Mouse (Mus musculus): Measurements from ENCODE around the gene Qrfp.

Gene Qrfp

DNA sequence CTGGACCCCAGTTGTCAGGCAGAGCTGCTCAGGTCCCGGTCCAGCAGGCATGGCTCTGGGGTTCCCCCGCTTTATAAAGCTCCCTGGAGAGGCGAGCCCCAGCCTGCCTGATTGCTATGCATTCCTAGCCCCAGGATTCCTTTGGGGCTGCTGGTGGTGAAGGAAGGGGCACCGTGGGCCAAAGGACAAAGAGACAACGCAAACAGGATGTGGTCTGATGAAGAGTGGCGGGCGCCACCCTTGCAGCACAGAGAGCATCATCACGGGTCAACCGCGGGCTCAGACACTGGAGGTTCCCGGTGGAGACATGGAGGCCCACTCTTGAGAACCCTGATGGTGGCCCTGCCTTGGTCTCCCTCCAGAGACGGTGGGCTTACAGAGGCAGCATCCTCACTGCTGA, at the start of gene Qrfp:
Gene Qrfp (minus strand): TSS at position 137 of the 400 bp plus-strand sequence.
- in situ Hi-C loops (cut with MboI): loop anchor here (10.0 kb wide), 1 partner anchor 74 kb away; the partner anchor contains the start of gene Lamc3

DNA sequence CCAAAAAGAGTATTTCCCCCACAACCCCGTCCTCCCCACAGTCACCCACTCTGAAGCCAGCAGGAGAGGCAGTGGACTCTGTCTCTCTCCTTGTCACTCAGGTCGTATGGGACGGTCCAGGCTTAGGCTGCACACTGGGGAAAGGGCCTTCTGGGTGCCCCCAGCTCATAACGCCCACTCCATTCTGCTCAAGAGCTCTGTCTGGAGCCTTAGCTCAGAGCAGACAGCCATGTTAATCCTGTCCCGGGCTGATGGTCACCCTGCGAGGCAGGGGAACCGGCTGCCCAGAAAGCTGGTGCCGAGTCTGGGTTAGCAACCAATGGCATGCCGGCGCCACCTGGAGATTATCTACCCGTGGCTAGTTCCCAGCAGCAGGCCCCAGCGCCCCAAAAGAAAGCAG, 48.1 kb upstream of the Qrfp start:
- in situ Hi-C loops (cut with MboI): no loop called here

DNA sequence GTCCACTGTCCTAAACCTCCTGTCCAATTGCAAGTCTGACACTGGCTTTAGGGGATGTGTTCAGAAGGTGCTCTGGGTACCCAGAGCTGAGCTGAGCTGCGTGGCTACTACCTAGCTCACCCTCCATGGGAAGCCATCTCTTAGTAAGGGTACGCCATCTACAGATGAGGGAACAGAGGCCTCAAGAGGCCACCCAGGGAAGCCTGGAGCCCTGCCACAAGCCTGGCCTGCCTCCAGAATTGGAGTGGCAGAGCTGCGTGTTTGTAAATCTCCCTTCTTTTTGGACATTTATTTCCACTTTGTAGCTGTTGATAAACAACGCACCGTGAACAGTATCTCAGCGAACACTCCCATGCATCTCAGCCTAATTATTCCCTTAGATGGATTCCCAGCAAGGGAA, 46.8 kb upstream of the Qrfp start:
- in situ Hi-C loops (cut with MboI): no loop called here

DNA sequence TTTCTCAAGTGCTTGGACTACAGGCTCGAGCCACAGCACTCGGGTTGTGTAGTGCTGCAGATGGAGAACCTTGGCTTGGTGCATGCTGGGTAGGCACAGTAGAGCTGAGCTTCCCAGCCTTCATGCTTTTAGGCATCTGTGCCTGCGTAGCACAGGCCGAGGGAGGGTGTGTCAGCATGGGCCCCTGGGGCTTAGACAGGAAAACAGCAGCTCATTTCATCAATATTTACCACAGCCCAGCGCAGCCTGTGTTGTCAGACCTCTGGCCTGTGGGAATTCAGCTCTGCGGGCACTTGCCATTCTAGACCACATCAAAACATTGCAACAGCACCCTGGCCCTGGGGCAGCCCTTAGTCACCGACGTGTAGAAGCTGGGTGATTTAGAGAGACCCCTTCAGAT, 45.6 kb upstream of the Qrfp start:
- in situ Hi-C loops (cut with MboI): no loop called here

DNA sequence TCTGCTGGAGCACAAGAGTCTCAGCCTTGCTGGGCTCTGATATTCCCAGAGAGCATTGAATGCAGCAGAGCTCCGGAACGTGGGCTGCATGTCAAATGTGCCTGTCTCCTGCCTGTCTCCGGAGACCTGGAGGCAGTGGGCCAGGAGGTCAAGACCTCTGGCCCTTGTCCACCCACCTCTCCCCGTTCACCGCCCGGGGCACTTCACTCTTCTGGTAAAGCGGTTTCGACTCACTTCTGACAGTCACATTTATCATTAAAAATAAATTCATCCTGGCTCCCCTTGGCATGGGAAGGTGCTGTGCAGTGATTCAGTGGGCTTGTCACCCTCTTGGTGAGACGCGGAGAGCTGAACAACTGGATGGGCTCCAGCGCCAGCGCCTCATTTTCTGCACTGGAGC, 39.8 kb upstream of the Qrfp start:
- in situ Hi-C loops (cut with MboI): no loop called here

DNA sequence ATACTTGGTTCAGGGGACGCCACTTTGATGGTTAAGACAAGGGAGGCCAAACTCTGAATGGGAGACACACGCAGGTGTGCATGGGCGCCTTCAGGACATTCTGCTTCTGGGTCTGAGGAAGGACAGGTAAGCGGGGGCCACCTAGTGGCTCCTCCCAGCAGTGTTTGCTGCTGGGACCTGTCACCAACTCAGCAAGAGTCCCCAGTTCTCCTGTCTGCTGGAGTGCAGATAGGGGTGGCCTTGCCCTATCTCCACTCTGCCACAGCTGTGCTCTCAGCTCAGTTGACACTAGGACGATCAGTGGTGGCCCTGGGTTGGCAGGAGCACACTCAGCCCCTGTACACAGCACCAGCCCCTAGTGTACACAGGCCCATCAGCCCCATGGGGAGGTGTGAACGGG, 37.5 kb upstream of the Qrfp start:
- in situ Hi-C loops (cut with MboI): no loop called here

DNA sequence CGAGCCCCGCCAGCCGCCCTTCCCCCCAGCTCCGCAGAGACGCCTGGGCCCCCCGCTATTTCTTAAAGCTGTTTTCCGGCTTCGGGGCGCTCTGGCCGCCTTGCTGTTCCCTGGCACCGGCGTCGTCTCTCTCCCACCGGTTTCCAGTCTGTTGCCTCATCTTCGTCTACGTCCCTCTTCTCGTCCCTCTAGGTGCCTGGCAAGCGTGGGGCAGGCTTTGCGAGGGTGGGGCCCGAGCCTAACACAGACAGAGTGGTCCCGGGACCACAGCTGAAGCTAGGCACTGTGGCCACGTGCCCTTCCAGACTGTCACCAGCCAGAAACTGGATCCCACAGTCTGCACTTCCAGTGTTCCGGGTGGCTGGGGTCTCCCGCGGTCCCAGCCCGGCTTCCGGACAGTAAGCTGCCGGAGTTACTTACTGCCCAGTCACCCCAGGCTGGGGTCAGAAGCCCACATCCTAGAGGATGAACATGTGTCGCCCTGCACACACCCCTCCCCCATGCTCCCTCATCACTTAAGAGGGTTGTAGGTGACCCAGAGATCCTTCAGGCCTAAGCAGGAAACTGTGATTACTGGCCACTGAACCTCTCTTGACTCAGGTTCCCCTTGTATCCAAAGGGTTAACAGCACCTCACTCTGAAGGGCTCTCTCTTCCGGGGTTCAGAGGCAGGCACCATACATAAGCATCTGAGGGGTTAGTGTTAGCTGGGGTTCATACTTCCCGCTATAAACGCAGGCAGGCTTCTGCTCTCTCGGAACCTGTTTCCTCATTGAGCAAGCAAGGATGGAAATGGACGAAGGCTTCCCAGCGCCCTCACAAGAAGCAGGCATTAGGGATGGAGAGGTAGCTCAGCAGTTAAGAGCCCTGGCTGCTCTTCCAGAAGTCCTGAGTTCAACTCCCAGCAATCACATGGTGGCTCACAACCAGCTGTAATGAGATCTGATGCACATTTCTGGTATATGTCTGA, 36.6 kb upstream of the Qrfp start:
- in situ Hi-C loops (cut with MboI): no loop called here

DNA sequence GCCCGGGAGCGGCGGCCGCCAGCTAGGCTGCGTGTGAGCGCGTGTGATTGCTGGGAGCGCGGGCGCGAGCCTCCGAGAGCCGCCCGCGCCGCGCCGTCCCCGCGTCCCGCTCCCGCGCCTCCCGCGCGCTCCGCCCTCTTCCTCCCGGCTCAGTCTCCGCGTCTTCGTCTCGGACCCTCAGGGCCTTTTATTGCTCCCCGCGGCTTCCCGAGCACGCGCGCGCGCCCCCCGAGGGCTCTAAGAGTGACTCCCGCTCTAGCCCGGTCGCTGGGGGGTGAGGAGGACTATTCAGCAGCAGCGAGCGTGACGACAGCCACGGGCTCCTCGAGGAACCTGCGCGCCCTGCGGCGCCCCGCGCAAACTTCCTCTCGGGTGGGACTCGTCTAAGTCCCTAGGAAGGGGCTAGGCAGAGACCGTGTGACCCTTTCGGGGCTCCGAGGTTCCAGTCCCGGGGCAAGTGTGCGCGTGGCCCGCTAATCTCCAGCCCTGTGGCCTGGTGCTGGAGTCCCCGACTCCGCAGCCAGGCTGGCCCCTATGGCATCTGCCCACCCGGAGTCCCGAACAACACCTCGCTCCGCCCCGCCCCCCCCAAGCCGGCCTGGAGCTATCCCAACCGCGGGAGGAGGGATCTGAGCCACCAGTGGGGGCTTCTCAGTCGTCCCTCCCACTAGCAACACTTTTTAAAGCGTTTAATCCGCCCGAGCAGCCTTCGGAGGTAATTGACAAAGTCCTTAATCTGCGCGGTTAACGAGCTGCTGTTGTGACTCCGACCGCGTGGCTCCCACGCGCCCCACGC, 35.7 kb upstream of the Qrfp start, which contains the start of gene Fibcd1:
Gene Fibcd1 (minus strand): TSS at position 110 of the 796 bp plus-strand sequence.
- in situ Hi-C loops (cut with MboI): no loop called here

DNA sequence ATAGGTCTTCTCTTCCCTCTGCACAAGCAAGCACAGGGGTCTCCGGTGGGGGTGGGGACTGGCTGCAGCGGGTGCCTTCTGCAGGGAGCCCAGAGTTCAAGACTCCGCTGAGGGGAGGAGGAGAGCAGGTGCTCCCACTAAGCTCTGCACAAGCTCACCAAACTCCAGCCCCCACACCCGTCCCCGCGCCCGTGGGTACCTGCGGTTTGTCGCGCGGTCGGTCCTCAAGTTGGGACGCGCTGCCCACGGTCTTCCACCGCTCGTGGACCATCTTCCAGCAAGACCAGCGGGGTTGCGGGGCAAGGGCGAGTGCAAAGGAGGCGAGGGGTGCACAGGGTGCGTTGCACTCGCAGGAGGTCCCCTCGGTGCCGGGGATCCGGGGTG, 35.1 kb upstream of the Qrfp start:
- in situ Hi-C loops (cut with MboI): no loop called here

DNA sequence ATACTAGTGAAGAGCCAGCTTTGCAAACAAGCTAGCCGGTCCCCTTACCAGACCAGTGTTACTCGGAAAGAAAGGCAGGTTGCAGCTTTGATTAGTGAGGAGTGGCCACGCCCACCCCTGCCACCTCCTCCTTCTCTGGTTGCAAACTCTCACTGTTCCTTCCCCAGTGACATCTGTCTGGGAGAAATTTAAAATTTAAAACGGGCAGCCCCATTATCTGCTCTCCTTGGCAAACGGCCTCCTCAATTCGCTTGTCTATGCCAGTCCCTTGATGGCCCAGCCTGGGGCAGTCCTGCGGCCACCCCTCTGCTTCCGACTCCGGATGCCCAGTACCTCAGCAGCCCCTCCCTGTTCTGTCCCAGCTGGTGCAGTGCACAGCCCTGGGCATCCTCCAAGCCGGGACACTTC, 34.4 kb upstream of the Qrfp start:
- in situ Hi-C loops (cut with MboI): no loop called here

DNA sequence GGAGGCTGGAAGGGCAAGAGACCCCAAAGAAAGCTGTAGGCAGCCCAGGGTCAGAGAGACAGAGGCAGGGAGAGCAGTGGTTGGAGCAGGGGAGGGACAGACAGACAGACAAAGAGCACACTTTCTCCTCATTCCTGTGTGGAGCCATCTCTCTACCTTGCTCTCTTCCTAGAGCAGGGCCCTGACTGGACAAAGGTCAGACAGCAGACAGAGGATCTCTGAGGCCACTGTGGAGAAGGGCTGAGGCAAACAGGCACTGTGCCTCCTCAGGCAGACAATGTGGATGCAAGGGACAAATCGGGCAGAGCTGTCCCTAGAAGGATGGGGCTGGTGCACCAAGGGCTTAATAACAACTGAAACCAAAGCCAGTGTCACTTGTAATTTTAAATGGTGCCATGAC, 28.5 kb upstream of the Qrfp start:
- in situ Hi-C loops (cut with MboI): no loop called here

DNA sequence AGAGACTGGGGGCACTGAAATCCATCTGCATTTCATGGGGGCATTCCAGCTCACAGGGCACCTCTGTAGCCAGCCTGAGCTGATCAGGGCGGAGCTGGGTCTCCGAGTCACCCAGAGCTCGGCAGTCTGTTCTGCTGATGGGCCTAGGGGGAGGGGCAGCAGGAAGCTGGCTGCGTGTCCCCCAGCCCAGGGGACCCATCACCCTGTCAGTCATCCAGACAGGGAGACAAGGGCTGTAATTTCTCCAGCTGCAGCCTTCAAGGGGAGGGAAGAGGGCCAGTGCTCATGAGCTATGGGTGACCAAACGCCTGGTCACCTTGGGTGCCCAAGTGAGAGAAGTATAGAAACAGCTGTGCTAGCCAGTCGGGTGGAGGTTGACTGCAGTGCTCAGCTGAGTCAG, 26.6 kb upstream of the Qrfp start:
- in situ Hi-C loops (cut with MboI): no loop called here

DNA sequence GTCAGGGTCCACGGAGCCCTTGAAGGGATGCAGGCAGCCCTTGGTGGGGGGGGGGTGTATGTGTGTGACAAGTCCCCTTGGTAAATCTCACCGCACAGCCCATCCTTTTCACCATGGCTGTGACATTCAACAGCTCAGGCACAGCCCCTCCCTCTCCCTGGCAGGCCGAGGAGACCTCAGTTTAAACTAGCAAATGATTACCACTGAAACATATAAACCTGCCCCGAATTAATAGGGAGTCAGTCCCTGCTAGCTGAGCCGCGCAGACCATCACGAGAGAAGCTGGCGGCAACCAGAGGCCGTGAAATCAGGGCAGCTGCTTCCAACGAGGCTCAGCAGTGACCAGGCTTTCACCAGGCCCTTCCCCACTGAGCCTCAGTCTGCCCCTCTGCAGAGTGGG, 25.7 kb upstream of the Qrfp start:
- in situ Hi-C loops (cut with MboI): no loop called here

DNA sequence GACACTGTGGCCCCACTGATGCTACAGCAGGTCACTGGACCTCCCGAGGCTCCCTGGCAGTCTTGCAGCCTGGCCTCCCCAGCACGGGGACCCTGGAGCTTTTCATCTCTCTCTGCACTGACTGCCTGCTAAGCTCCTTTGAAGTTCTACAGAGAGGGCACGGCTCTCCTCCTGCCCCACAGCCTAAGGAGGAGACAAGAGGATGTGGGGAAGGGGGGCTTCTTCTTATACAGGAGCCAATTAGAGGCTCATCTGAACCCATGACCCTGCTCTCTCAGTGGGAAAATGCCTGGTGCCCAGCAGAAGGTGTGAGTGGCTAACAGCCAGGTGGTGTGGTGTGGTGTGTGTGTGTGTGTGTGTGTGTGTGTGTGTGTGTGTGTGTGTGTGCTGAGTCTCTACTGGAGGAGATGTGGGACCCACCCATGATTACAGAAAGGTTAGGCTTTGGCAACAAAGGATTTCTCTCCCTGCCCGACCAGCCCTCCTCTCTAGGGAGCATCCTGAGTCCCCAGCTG, 18.0 kb upstream of the Qrfp start:
- in situ Hi-C loops (cut with MboI): no loop called here

DNA sequence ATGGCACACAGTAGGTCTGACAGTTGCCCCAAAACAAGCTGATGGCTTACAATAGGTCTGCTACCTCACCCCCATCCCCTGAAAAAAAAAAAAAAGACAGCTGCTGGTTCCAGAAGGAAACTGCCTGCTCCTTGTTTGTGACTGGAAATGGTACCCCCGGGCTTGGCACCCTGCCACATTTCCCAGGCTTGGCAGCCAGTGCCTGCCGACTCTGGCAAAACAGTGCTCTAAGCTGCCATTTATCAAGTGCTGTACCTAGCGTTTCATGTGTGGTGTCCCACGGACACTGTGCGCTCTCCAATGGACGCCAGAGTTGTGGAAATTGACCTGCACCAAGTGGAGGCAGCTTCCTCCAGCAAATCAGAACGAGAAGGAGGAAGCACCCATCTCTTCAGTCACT, 17.5 kb upstream of the Qrfp start:
- in situ Hi-C loops (cut with MboI): no loop called here

DNA sequence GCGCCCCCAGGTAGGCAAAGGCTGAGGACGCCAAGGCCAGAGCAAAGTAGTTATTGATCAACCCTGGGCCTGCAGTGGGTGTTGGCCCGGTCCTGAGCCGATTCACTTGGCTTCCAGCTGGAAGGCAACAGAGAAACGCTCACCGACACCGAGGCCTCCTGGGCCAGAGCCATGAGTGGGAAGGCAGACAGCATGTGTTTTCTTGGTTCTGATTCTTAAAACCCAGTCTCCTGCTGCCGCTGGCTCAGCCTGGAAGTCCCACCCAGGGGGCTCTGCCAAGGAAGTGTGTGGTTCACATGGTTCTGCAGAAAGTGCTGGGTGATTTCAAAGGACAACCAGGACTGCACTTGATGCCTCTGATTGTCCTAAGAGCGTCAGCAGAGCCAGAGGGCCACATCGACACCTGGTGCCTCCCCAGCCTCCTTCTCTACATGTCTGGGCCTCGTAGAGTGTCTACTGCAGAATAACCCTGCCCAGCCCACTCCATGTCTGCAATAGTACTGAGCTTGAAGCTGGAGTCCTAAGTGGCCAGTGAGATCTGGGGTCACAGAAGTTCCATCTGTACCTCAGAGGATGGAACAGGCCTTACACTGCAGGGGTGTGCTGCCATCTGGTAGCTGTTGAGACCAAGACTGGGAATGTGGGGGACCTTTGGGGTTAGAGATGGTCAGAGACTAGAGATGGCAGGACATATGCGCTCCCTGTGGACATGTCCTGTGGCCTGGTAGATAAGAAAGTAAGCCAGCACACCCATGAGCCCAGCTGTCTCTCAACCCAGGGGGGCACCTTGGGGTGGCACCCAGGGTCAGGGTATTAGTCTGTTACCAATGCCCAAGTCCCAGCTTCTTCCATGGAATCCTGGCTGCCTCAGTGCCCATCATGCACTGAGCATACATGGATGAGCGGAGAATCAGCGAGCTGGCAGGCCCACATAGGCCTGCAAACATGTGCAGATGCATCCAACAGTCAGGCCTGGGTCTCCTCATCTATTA, 16.0 kb upstream of the Qrfp start:
- in situ Hi-C loops (cut with MboI): no loop called here

DNA sequence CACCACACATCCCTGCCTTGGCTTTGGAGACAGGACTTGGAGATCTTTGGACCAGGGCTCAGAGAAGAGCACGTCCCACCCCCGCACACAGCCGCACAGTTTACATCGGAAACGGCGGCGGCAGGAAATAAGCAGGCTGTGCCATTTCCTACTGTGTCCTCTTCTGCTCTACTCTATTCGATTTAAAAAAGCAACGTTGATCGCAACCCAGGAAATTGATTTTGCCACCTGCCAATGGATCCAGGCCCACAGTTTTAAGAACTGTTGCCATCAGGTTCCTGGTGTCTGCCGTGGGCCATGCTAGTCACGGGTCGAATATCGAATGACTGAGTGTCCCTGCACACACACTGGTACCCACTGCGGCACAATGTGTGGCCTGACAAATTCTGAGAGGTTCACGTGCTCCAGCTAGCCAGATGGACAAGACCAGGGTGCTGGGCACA, 15.1 kb upstream of the Qrfp start:
- in situ Hi-C loops (cut with MboI): no loop called here

DNA sequence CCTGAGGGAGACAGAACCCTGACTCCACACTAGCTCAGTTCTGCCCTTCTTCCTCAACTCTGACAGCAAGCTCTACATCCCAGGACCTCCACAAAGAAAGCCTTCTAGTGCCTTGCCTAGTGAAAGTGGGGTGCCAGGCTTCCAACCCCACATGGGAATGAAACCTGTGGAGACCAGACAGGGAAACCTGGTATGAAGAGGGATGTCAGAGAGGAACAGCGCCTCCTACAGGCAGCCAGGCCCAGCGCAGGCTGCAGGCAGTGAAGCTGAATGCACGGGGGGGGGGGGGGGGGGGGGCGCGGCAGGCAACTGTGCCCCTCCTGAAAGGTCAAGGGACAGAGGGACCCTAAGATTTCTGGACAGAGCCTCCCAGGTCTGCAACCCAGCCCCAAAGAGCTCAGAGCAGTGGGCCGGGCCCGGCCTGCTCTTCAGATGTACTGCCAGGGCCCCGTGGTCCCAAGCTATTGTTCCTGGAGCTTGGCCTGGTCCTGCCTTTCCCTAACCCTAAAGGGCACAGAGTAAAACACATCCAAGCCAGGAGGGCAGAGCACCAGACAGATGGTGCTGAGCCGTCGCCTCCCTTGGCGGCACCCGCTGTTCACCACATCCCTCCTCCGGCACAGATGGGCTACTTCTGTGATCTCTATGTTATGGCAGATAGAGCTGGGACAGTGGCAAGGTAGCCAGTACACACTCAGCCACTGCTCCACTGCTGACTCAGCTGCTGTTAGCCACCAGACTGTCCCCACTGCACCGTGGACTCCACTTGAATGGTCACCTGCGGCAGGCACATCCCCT, 13.8 kb upstream of the Qrfp start:
- in situ Hi-C loops (cut with MboI): no loop called here

DNA sequence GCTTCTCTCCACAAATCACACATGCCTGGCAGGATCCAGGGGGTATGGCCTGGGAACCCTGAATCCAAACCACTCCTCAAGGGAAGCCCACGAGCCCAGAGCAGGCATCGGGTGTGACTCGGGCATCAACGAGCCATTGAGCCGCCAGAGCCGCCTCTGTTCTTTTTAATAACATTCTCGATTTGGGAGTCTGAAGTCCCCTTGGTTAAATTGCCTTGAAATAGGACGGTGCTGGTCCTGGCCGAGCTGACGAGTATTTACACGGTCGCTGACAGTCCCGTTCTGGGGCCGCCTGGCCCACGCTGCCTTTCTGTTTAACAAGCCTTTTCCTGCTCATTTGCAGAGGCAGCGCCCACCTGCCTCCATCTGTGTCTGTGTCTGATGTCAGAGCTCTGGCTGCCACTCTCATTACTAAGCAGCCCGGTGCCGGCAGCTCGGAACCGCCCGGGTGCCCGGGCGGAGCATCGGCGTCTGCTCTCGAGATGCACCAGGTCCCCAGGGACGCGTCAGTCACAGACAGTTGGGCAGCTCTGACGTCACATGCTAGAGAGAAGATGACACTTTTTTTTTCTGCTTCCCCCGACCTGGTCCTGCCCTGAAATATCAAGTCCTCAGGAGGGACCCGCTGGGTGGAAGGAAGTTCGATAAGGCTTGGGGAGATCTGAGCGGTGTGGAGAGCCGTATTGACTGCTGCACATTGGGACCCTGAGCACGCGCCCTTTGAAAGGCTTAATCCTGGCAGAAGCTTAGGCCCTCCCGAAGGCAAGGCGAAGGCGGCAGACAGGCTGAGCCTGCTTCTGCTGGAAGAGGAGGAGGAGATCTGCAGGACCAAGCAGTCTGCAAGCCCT, 12.4 kb upstream of the Qrfp start:
- in situ Hi-C loops (cut with MboI): no loop called here

Data from mature B cell (primary cell).